Mouse (Mus musculus): ENCODE data around the gene Gstp2. TPM values are rescaled to one million over a fixed set of nuclear protein-coding genes. Genes with fewer than 3 reads are reported as not detected.

Gene Gstp2
- polyA plus RNA-seq, 1 experiment, result 132 TPM

DNA sequence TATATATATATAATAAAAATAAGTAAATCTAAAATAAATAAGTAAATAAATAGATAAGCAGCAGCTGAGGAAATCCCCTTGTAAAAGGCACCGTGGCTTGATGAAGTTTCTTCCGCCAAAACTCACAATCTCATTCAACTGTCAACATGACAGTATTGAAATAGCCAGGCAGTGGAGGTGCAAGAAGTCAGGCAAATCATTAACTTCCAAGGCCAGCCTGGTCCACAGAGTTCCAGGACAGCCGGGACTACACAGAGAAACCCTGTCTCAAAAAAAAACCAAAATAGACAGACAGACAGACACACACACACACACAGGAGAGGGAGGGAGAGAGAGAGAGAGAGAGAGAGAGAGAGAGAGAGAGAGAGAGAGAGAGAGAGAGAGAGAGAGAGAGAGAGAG, 12.5 kb downstream of the Gstp2 start:
- H3K27ac ChIP-seq (ENCODE audit: insufficient read depth, low read length), result no peak overlapping the region
- H3K27me3 ChIP-seq (ENCODE audit: control insufficient read depth, insufficient read depth, low read length), result no peaks in the 10 kb centered on the region
- WGBS, result 81% methylated on average over 3 of the region's 3 CpGs
- no peak overlapping the region for H3K4me3 ChIP-seq (ENCODE audit: extremely low read depth, insufficient read depth, insufficient read length)
- no peak for TF ChIP-seq POLR2A (IDR thresholded peaks at IDR 0.05; ENCODE audit: low read depth, low read length)
- TF ChIP-seq CTCF (IDR thresholded peaks at IDR 0.05; ENCODE audit: extremely low read depth, insufficient read depth, insufficient read length, insufficient replicate concordance), result no peak
- DNase-seq (ENCODE audit: low read depth in 1 of 2, low spot score in 2 of 2), result no peak
- no peaks in the 10 kb centered on the region; the same call in 1 of the 2 replicates for H3K4me1 ChIP-seq (ENCODE audit: control insufficient read depth, insufficient read depth, insufficient read length)
- no peaks in the 10 kb centered on the region; the same call in 1 of the 2 replicates for H3K36me3 ChIP-seq (ENCODE audit: control insufficient read depth, insufficient read depth, low read length)

DNA sequence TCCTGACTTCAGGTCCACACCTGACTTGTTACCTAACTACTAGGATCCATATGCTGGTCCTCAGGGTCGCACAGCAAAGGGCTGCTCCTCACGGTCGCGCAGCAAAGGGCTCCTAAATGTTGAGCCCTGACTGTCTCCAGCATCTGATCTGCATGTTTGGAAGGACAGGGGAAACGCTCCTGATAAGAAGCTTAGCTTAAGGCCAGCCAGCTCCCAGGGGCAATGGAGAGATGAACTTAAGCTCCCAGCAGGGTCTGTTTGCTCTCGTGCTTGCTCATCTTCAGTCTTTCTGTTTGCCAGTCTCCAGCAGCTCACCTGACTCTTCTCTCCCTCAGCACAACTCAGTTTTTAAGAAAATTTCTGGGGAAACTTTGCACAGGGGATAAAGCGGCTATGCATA, 13.2 kb downstream of the Gstp2 start:
- Histone ChIP-seq H3K27ac (ENCODE audit: insufficient read depth, low read length) (no peak overlapping the region), H3K4me1 (ENCODE audit: control insufficient read depth, insufficient read depth, insufficient read length) (no peaks in the 10 kb centered on the region; the same call in 1 of the 2 replicates), H3K36me3 (ENCODE audit: control insufficient read depth, insufficient read depth, low read length) (no peaks in the 10 kb centered on the region; the same call in 1 of the 2 replicates), H3K4me3 (ENCODE audit: extremely low read depth, insufficient read depth, insufficient read length) (no peak overlapping the region), H3K27me3 (ENCODE audit: control insufficient read depth, insufficient read depth, low read length) (no peaks in the 10 kb centered on the region)
- TF ChIP-seq POLR2A (IDR thresholded peaks at IDR 0.05; ENCODE audit: low read depth, low read length) (no peak), CTCF (IDR thresholded peaks at IDR 0.05; ENCODE audit: extremely low read depth, insufficient read depth, insufficient read length, insufficient replicate concordance) (no peak)
- no peak for DNase-seq (ENCODE audit: low read depth in 1 of 2, low spot score in 2 of 2)
- WGBS, result 86% methylated on average over 7 of the region's 7 CpGs

DNA sequence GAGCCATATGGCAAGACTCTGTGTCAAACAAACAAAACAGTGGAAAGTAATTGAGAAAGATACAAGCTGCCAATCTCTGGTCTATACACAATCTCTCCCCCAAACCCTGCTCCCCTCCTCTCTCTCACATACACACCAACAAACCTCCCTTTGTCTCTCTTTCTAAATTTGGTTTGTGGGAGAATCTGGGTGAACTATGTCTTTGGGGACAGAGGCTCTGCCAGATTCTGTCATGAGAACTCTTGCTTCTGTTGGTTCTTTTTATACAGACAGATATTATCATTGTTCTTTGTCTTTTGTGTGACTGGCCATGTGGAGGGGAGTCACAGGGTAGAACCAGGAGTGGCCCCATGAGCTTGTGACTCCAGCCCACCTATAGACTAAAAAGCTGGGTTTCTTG, 18.2 kb downstream of the Gstp2 start:
- TF ChIP-seq POLR2A (IDR thresholded peaks at IDR 0.05; ENCODE audit: low read depth, low read length) (no peak), CTCF (IDR thresholded peaks at IDR 0.05; ENCODE audit: extremely low read depth, insufficient read depth, insufficient read length, insufficient replicate concordance) (no peak)
- Histone ChIP-seq H3K36me3 (ENCODE audit: control insufficient read depth, insufficient read depth, low read length) (no peaks in the 10 kb centered on the region), H3K27ac (ENCODE audit: insufficient read depth, low read length) (no peak overlapping the region), H3K4me3 (ENCODE audit: extremely low read depth, insufficient read depth, insufficient read length) (no peak overlapping the region), H3K27me3 (ENCODE audit: control insufficient read depth, insufficient read depth, low read length) (no peaks in the 10 kb centered on the region), H3K4me1 (ENCODE audit: control insufficient read depth, insufficient read depth, insufficient read length) (no peaks in the 10 kb centered on the region)
- no peak for DNase-seq (ENCODE audit: low read depth in 1 of 2, low spot score in 2 of 2)

DNA sequence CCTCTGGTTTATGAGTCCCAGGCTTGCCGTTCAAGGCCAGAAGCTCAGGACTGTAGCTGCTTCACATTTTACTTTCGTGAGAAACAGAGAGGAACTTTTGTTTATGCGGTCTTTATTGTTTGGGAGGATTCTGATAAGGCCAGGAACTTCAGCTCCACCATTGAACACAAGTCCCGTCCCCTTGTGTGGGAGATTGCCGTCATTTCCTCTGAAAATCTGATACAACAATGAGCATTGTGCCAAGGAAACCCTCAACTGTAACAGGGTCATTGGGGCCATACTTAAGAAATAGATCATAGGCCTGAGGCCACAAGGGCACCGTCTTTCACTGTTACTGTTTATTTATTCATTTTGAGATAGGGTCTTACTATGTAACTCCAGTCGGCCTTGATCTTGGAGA, 22.6 kb downstream of the Gstp2 start:
- Histone ChIP-seq H3K36me3 (ENCODE audit: control insufficient read depth, insufficient read depth, low read length) (no peaks in the 10 kb centered on the region), H3K27ac (ENCODE audit: insufficient read depth, low read length) (no peak overlapping the region), H3K4me1 (ENCODE audit: control insufficient read depth, insufficient read depth, insufficient read length) (no peaks in the 10 kb centered on the region), H3K27me3 (ENCODE audit: control insufficient read depth, insufficient read depth, low read length) (no peaks in the 10 kb centered on the region), H3K4me3 (ENCODE audit: extremely low read depth, insufficient read depth, insufficient read length) (no peak overlapping the region)
- DNase-seq (ENCODE audit: low read depth in 1 of 2, low spot score in 2 of 2), result no peak
- TF ChIP-seq POLR2A (IDR thresholded peaks at IDR 0.05; ENCODE audit: low read depth, low read length) (no peak), CTCF (IDR thresholded peaks at IDR 0.05; ENCODE audit: extremely low read depth, insufficient read depth, insufficient read length, insufficient replicate concordance) (no peak)
- 89% methylated on average over 7 of the region's 7 CpGs for WGBS

DNA sequence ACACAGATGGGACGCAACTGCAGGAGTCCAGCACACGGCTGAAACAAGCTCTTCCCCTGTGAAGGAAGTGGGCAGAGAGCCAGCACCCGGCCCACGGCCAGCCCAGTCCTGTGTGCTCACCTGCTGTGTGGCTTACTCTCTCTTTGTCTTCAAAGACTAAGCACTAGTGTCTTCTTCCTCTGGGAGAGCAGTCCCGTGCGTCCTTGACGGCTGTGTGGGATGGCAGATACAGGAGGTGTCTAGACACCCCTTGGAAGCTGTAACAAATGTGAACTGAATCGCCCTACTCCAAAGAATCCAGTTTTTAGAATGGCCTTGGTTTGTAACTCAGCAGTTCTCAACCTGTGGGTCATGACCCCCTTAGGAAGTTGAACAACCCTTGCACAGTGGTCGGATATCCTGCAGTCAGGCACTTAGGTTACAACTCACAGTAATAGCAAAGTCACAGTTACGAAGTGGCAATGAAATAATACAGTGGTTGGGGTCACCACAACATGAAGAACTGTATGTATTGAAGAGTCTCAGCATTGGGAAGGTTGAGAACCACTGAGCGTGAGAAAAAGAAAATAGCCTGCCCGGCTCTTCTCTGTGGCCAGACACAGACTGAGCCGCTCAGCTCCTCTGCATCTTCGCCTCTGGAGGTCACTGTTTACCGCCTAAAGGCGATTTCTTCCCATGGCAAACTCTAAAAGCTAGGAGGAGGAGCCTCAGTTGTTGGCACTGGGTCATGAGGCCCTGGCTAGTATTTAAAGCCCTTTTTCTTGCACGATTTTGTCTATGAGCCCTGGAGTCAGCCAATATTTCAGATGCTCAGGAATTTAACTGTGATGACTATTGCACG, 26.9 kb downstream of the Gstp2 start:
- WGBS, result 22% methylated on average over 18 of the region's 18 CpGs
- no peaks in the 10 kb centered on the region for H3K36me3 ChIP-seq (ENCODE audit: control insufficient read depth, insufficient read depth, low read length)
- DNase-seq (ENCODE audit: low read depth in 1 of 2, low spot score in 2 of 2), result peak in 1 of 2 experiments; percentile 65
- H3K4me3 ChIP-seq (ENCODE audit: extremely low read depth, insufficient read depth, insufficient read length), result no peak overlapping the region
- no peaks in the 10 kb centered on the region for H3K4me1 ChIP-seq (ENCODE audit: control insufficient read depth, insufficient read depth, insufficient read length)
- H3K27me3 ChIP-seq (ENCODE audit: control insufficient read depth, insufficient read depth, low read length), result no peaks in the 10 kb centered on the region
- H3K27ac ChIP-seq (ENCODE audit: insufficient read depth, low read length), result no peak overlapping the region
- TF ChIP-seq POLR2A (IDR thresholded peaks at IDR 0.05; ENCODE audit: low read depth, low read length) (no peak), CTCF (IDR thresholded peaks at IDR 0.05; ENCODE audit: extremely low read depth, insufficient read depth, insufficient read length, insufficient replicate concordance) (peak; percentile 69; the same call in 1 of the 2 replicates)

DNA sequence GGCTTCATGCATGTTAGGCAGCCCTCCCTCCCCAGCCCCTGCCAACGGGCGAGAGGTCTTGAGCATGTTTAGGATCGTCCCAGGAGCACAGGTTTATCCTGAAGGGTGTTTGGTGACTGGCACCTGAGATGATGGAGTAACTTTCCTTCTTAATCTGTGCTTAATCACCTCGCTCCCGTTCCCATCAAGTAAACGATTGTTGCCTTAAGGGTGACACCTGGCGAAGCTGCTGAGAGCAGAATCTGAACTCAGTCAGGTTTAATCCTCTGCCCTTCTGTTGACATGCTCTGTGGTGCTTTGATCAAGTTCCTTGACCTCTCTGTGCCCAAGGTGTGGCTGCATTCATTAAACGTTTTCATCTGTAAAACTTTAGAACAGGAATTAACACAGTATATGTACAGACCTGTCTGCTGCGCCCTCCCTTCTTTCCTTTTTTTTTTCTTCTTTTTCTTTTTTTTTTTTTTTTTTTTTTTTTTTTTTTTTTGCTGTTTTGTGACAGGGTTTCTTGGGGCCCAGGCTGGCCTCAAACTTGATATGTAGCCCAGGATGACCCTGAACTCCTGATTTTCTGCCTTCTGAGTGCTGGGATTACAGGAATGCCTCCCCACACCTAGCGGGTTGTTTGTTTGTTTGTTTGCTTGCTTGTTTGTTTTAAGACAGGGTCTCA, 27.8 kb downstream of the Gstp2 start:
- 85% methylated on average over 10 of the region's 10 CpGs for WGBS
- H3K27ac ChIP-seq (ENCODE audit: insufficient read depth, low read length), result no peak overlapping the region

More for the DNA sequence above, 27.8 kb downstream of the Gstp2 start:
- DNase-seq (ENCODE audit: low read depth in 1 of 2, low spot score in 2 of 2), result no peak
- TF ChIP-seq POLR2A (IDR thresholded peaks at IDR 0.05; ENCODE audit: low read depth, low read length) (no peak), CTCF (IDR thresholded peaks at IDR 0.05; ENCODE audit: extremely low read depth, insufficient read depth, insufficient read length, insufficient replicate concordance) (no peak)
- no peaks in the 10 kb centered on the region for H3K36me3 ChIP-seq (ENCODE audit: control insufficient read depth, insufficient read depth, low read length)
- H3K4me1 ChIP-seq (ENCODE audit: control insufficient read depth, insufficient read depth, insufficient read length), result peaks cover 1% of the 10 kb centered on the region; the same call in 1 of the 2 replicates
- H3K27me3 ChIP-seq (ENCODE audit: control insufficient read depth, insufficient read depth, low read length), result no peaks in the 10 kb centered on the region
- H3K4me3 ChIP-seq (ENCODE audit: extremely low read depth, insufficient read depth, insufficient read length), result no peak overlapping the region
